Mouse (Mus musculus) mature B cell (primary cell): ENCODE results near the gene Clec10a.
"Not testable (repeated sequence)": the region's sequence is repeated elsewhere in the genome, so short reads cannot be mapped to it uniquely, and the experiment has no call there.

ENCODE experiments used
- in situ Hi-C: fragments of 300-500 bp; cut with MboI; formaldehyde crosslinking; loops from 2 replicates; pipeline ENCODE4 v1.14.3; 2019

Gene Clec10a

DNA sequence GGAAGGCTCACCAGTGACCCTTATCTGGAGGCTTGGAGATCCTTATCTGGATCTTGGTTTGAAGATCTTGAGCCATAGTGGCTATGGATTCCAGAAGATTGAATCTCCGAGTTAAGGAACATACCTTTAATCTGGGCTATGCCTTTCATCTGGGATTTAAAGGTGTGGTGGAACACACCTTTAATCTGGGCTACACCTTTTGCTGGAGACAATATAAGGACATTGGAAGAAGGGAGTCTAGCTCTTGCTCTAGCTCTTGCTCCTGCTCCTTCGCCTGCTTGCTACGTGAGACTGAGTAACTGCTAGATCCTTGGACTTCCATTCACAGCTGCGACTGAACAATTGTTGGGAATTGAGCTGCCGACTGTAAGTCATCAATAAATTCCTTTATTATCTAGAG is at the start of gene Clec10a:
Gene Clec10a (plus strand): TSS at position 301 of the 400 bp plus-strand sequence.
- in situ Hi-C loops: not testable (repeated sequence)

- in situ Hi-C loops: no loop called here
Measured at GRCm38 (mm10) chr11:70107085-70107484, 48.9 kb upstream of the Clec10a start.

GRCm38 (mm10) chr11:70110146-70110545 is 45.9 kb upstream of the Clec10a start:
- in situ Hi-C loops: no loop called here

DNA sequence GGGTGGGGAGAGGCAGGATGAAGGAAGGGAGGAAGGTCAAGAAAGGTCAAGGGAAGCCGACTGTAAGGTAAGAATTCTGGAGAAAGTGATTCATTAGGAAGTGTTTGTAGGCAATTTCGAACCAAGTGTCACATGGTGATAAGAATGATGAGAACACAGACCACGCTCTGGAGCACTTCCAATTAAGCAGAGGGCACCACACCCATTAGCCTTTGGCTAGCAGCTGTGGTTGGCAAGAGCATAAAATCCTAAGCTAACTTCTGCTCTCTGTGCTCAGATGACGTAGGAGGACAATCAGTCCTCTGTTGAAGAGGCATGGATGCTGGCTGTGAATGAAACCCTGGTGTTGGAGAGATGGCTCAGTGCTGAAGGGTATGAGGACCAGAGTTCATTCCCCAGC is 41.4 kb upstream of the Clec10a start:
- in situ Hi-C loops: no loop called here

- in situ Hi-C loops: no loop called here
Measured at GRCm38 (mm10) chr11:70115901-70116300, 40.1 kb upstream of the Clec10a start.

GRCm38 (mm10) chr11:70129926-70130379 is 26.0 kb upstream of the Clec10a start, which contains the start of gene Mgl2:
Gene Mgl2 (plus strand): TSS chr11:70130329.
- in situ Hi-C loops: no loop called here

- in situ Hi-C loops: not testable (repeated sequence)
Measured at GRCm38 (mm10) chr11:70135001-70135400, 21.0 kb upstream of the Clec10a start.

- in situ Hi-C loops: not testable (repeated sequence)
Measured at GRCm38 (mm10) chr11:70135925-70136324, 20.1 kb upstream of the Clec10a start.

- in situ Hi-C loops: no loop called here
Measured at GRCm38 (mm10) chr11:70139171-70139570, 16.8 kb upstream of the Clec10a start.

GRCm38 (mm10) chr11:70151072-70151471 is 4.9 kb upstream of the Clec10a start:
- in situ Hi-C loops: no loop called here

DNA sequence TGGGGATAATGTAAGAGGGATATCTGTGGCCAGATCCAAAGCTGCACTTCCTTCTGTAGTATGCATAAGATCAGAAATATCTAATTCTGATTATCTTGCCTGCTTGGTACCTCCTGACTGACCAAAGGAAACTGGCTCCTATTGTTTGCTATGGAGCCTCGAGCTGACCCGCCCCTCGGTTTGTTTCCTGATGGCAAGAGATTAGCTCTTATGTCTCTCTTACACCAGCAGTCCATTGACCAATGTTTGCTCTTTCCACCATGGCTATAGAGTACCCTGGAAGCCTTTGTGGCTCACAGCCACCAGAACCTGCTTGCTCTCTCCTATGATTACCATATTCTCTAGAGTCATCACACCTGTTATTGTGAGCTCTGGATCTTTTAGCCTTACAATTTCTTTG is 6.3 kb downstream of the Clec10a start:
- in situ Hi-C loops: no loop called here

- in situ Hi-C loops: no loop called here
Measured at GRCm38 (mm10) chr11:70165972-70166921, 10.2 kb downstream of the Clec10a start.

- in situ Hi-C loops: no loop called here
Measured at GRCm38 (mm10) chr11:70168136-70168535, 12.1 kb downstream of the Clec10a start.

- in situ Hi-C loops: not testable (repeated sequence)
Measured at GRCm38 (mm10) chr11:70169471-70169870, 13.5 kb downstream of the Clec10a start.

- in situ Hi-C loops: no loop called here
Measured at GRCm38 (mm10) chr11:70170291-70170690, 14.3 kb downstream of the Clec10a start.

- in situ Hi-C loops: no loop called here
Measured at GRCm38 (mm10) chr11:70171181-70171580, 15.2 kb downstream of the Clec10a start.

DNA sequence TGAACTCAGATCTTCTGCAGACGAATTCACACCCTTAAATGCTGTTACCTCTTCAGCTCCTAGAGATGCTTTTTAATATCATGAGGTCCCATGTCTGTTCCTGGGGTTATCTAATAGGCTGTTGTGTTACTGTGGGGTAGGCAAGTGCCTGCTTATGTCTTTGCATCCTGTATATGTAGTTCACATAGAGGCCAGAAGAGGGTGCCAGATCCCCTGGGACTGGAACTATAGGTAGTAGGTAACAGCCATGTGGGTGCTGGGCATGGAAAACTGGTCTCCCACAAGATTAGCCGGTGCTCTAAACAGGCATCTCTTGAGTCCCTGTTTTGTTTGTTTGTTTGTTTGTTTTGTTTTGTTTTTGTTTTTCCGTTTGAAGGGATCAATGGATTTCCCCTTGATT is 15.8 kb downstream of the Clec10a start:
- in situ Hi-C loops: no loop called here

DNA sequence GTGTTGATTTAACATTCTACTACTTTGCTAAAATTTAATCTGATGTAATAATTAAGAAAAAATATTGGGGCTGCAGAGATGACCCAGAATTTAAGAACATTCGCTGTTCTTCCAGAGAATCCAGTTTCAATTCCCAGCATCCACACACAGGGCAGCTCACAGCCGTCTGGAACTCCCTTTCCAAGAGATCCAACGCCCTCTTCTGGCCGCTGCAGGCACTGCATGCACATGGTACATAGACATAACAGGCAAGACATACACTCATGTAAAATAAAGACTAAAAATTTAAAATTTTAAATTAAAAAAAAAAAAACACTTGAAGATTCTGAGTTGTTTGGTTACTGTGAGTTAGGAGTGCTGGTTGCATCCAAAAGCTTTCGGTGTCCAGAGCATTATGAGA is 16.3 kb downstream of the Clec10a start:
- in situ Hi-C loops: no loop called here

DNA sequence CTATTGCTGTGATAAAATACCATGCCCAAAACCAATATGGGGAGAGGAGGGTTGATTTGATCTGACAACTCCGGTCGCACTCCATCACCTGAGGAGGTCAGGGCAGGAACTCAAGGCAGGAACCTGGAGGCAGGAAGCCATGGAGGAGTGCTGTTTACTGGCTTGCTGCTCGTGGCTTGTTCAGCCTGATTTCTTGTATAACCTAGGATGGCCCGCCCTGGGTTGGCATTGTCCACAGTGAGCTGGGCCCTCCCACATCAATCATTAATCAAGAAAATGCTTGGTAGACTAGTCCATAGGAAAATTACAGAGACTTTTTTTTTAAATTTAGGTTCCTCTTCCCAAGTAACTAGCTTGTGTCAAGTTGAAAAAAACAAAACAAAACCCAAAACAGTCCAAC is 18.5 kb downstream of the Clec10a start:
- in situ Hi-C loops: no loop called here

GRCm38 (mm10) chr11:70177647-70178046 is 21.6 kb downstream of the Clec10a start:
- in situ Hi-C loops: no loop called here

DNA sequence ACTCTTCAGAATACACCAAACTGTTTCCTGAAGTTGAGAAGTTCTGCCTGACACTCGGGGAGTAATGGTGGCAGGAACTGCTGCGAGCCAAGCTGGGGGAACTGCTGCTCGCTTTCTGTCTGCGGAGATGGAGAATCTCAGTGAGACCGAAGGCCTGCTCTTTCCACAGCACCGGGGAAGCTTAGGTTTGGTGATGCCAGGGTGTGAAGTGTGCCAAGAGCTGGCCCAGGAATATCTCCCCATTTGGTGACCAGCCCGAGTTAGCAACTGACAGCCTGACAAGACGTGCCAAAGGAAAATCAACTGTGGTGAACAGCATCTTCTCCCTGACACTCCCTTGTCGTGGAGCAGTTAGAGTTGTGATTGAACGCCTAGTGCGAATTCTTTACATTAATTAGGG is 22.3 kb downstream of the Clec10a start:
- in situ Hi-C loops: no loop called here

GRCm38 (mm10) chr11:70178756-70179155 is 22.8 kb downstream of the Clec10a start:
- in situ Hi-C loops: no loop called here

- in situ Hi-C loops: no loop called here
Measured at GRCm38 (mm10) chr11:70179401-70179800, 23.4 kb downstream of the Clec10a start.
